1 mouse cellular context compared by ENCODE assay signal in genomic region chr19:42723302-42723701, GRCm38 (mm10).
TF ChIP-seq lines count a peak whose summit lies in the region.

No protein-coding gene starts in this region.

TF ChIP-seq in CH12.LX, 34 proteins besides CTCF, POLR2A, EP300 and RAD21:
- TF ChIP-seq TCF12 (IDR thresholded peaks at IDR 0.05; ENCODE audit: low read depth, low read length): no peak
- TF ChIP-seq CHD1 (IDR thresholded peaks at IDR 0.05; ENCODE audit: low read depth, low read length): no peak
- no peak for TF ChIP-seq GABPA (IDR thresholded peaks at IDR 0.05; ENCODE audit: insufficient replicate concordance, low read depth, low read length)
- no peak for TF ChIP-seq NELFE (IDR thresholded peaks at IDR 0.05; ENCODE audit: low read depth, low read length)
- TF ChIP-seq POLR2AphosphoS2 (IDR thresholded peaks at IDR 0.05; ENCODE audit: low read depth, low read length): no peak
- no peak for TF ChIP-seq NRF1 (IDR thresholded peaks at IDR 0.05; ENCODE audit: low read depth, low read length)
